Mouse (Mus musculus) ES-E14 (cell line): ENCODE measurements at regions not wholly inside any gene's neighbourhood (a gene's known extent, or its start where the extent isn't known, plus 50 kb on each side); places are given as distances from the start of the nearest gene placed in this dataset.

Source experiments
- HCFC1 ChIP-seq: IDR thresholded peaks from 2 replicates; pipeline ENCODE4 v1.6.1; 2012; ENCODE audit warnings: low read length, inconsistent platforms, borderline replicate concordance; ENCODE audit not compliant: insufficient read depth
- ZC3H11A ChIP-seq: IDR thresholded peaks from 2 replicates; pipeline ENCODE4 v1.6.1; 2012; ENCODE audit warnings: low read depth, mild to moderate bottlenecking, inconsistent platforms, low read length, borderline replicate concordance

GRCm38 (mm10) chr10:99555021-99555420 lies 204.4 kb downstream of the Csl start:
- no peak for TF ChIP-seq ZC3H11A
- no peak for TF ChIP-seq HCFC1
